Mouse (Mus musculus): ENCODE measurements at regions not wholly inside any gene's neighbourhood (a gene's known extent, or its start where the extent isn't known, plus 50 kb on each side); places are given as distances from the start of the nearest gene placed in this dataset.

GRCm38 (mm10) chr9:30313360-30313759 lies 113.5 kb upstream of the Snx19 start:
- 66% methylated on average over 1 of the region's 1 CpGs for WGBS
- intact Hi-C loops (cut with DNase I), result no loop called here
- Histone ChIP-seq H3K9ac (ENCODE audit: low read depth, low read length) (no peak overlapping the region), H3K27me3 (ENCODE audit: control insufficient read depth, insufficient read depth, low read length) (no peaks in the 10 kb centered on the region), H3K36me3 (ENCODE audit: control insufficient read depth, insufficient read depth, low read length) (no peaks in the 10 kb centered on the region), H3K4me3 (no peak overlapping the region), H3K79me2 (replicated peaks; ENCODE audit: control insufficient read depth, insufficient read depth, low read length) (no peaks in the 10 kb centered on the region), H3K27ac (no peak overlapping the region), H3K4me1 (ENCODE audit: control insufficient read depth, insufficient read depth, low read length) (no peaks in the 10 kb centered on the region)
- no peak for DNase-seq
- TF ChIP-seq POLR2A (IDR thresholded peaks at IDR 0.05; ENCODE audit: insufficient read depth, low read depth, low read length) (no peak), CTCF (IDR thresholded peaks at IDR 0.05) (no peak), EP300 (IDR thresholded peaks at IDR 0.05; ENCODE audit: insufficient read depth, low read depth, low read length) (no peak)

GRCm38 (mm10) chr9:30314355-30315171 lies 112.3 kb upstream of the Snx19 start:
- Histone ChIP-seq H3K27ac (no peak overlapping the region), H3K36me3 (ENCODE audit: control insufficient read depth, insufficient read depth, low read length) (no peaks in the 10 kb centered on the region), H3K4me3 (peak overlapping the region; percentile 8; the same call in 1 of the 2 replicates), H3K79me2 (replicated peaks; ENCODE audit: control insufficient read depth, insufficient read depth, low read length) (no peaks in the 10 kb centered on the region), H3K4me1 (ENCODE audit: control insufficient read depth, insufficient read depth, low read length) (no peaks in the 10 kb centered on the region), H3K9ac (ENCODE audit: low read depth, low read length) (no peak overlapping the region), H3K27me3 (ENCODE audit: control insufficient read depth, insufficient read depth, low read length) (no peaks in the 10 kb centered on the region)
- 38% methylated on average over 15 of the region's 15 CpGs for WGBS
- intact Hi-C loops (cut with DNase I), result loop anchor here (2.0 kb wide), 1 partner anchor 654 kb away; no protein-coding TSS in a partner anchor
- TF ChIP-seq EP300 (IDR thresholded peaks at IDR 0.05; ENCODE audit: insufficient read depth, low read depth, low read length), result no peak
- no peak for TF ChIP-seq CTCF (IDR thresholded peaks at IDR 0.05)
- no peak for TF ChIP-seq POLR2A (IDR thresholded peaks at IDR 0.05; ENCODE audit: insufficient read depth, low read depth, low read length)
- peak; percentile 39 for DNase-seq

- no peaks in the 10 kb centered on the region for H3K27me3 ChIP-seq (ENCODE audit: control insufficient read depth, insufficient read depth, low read length)
- no peak overlapping the region for H3K9ac ChIP-seq (ENCODE audit: low read depth, low read length)
- TF ChIP-seq POLR2A (IDR thresholded peaks at IDR 0.05; ENCODE audit: insufficient read depth, low read depth, low read length) (no peak), EP300 (IDR thresholded peaks at IDR 0.05; ENCODE audit: insufficient read depth, low read depth, low read length) (no peak), CTCF (IDR thresholded peaks at IDR 0.05) (peak; percentile 70)
- no peaks in the 10 kb centered on the region for H3K79me2 ChIP-seq (replicated peaks; ENCODE audit: control insufficient read depth, insufficient read depth, low read length)
- peak in 1 of 2 experiments; percentile 28 for DNase-seq
- intact Hi-C loops (cut with DNase I), result loop anchor here (2.0 kb wide), 1 partner anchor 654 kb away; no protein-coding TSS in a partner anchor
- 24% methylated on average over 6 of the region's 6 CpGs for WGBS
- no peak overlapping the region for H3K27ac ChIP-seq
- no peaks in the 10 kb centered on the region for H3K4me1 ChIP-seq (ENCODE audit: control insufficient read depth, insufficient read depth, low read length)
- H3K4me3 ChIP-seq, result peak overlapping the region; percentile 8; the same call in 1 of the 2 replicates
- no peaks in the 10 kb centered on the region for H3K36me3 ChIP-seq (ENCODE audit: control insufficient read depth, insufficient read depth, low read length)
Measured at GRCm38 (mm10) chr9:30315172-30315644, 111.7 kb upstream of the Snx19 start.

- H3K36me3 ChIP-seq (ENCODE audit: control insufficient read depth, insufficient read depth, low read length), result no peaks in the 10 kb centered on the region
- intact Hi-C loops (cut with DNase I), result no loop called here
- no peaks in the 10 kb centered on the region for H3K4me1 ChIP-seq (ENCODE audit: control insufficient read depth, insufficient read depth, low read length)
- no peak for DNase-seq
- no peaks in the 10 kb centered on the region for H3K27me3 ChIP-seq (ENCODE audit: control insufficient read depth, insufficient read depth, low read length)
- H3K79me2 ChIP-seq (replicated peaks; ENCODE audit: control insufficient read depth, insufficient read depth, low read length), result no peaks in the 10 kb centered on the region
- H3K4me3 ChIP-seq, result no peak overlapping the region
- WGBS, result 77% methylated on average over 2 of the region's 2 CpGs
- no peak overlapping the region for H3K9ac ChIP-seq (ENCODE audit: low read depth, low read length)
- H3K27ac ChIP-seq, result no peak overlapping the region
- TF ChIP-seq CTCF (IDR thresholded peaks at IDR 0.05) (no peak), POLR2A (IDR thresholded peaks at IDR 0.05; ENCODE audit: insufficient read depth, low read depth, low read length) (no peak), EP300 (IDR thresholded peaks at IDR 0.05; ENCODE audit: insufficient read depth, low read depth, low read length) (no peak)
Measured at GRCm38 (mm10) chr9:30344866-30345265, 82.0 kb upstream of the Snx19 start.

DNA sequence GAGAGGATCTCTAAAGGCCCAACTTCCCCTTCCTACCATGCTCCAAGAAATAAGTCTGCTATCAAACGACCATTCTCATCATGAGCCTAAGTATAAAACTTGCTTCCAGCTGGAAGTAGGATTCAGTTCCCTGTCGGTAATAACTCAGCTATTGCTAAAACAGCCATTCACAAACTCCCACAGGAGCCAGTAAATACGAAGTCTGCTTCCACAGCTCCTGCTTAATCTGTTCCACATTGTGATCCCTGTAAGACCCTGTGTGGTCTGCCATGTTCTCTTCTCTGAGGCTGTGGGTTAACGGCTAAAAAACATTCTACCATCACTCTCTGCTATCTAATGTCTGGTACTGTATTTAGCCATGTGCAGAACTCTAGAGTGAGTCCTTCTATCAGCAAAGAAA lies 72.9 kb upstream of the Snx19 start:
- TF ChIP-seq POLR2A (IDR thresholded peaks at IDR 0.05; ENCODE audit: insufficient read depth, low read depth, low read length) (no peak), CTCF (IDR thresholded peaks at IDR 0.05) (no peak), EP300 (IDR thresholded peaks at IDR 0.05; ENCODE audit: insufficient read depth, low read depth, low read length) (no peak)

GRCm38 (mm10) chr9:30355642-30356041 lies 71.3 kb upstream of the Snx19 start:
- intact Hi-C loops (cut with DNase I), result no loop called here
- WGBS, result 72% methylated on average over 2 of the region's 2 CpGs
- H3K36me3 ChIP-seq (ENCODE audit: control insufficient read depth, insufficient read depth, low read length), result no peaks in the 10 kb centered on the region
- H3K9ac ChIP-seq (ENCODE audit: low read depth, low read length), result no peak overlapping the region
- H3K27me3 ChIP-seq (ENCODE audit: control insufficient read depth, insufficient read depth, low read length), result no peaks in the 10 kb centered on the region
- no peak overlapping the region for H3K4me3 ChIP-seq
- TF ChIP-seq CTCF (IDR thresholded peaks at IDR 0.05) (no peak), POLR2A (IDR thresholded peaks at IDR 0.05; ENCODE audit: insufficient read depth, low read depth, low read length) (no peak), EP300 (IDR thresholded peaks at IDR 0.05; ENCODE audit: insufficient read depth, low read depth, low read length) (no peak)
- H3K4me1 ChIP-seq (ENCODE audit: control insufficient read depth, insufficient read depth, low read length), result no peaks in the 10 kb centered on the region
- no peak overlapping the region for H3K27ac ChIP-seq
- no peak for DNase-seq
- no peaks in the 10 kb centered on the region for H3K79me2 ChIP-seq (replicated peaks; ENCODE audit: control insufficient read depth, insufficient read depth, low read length)

More for the DNA sequence above, 72.9 kb upstream of the Snx19 start:
- Histone ChIP-seq H3K79me2 (replicated peaks; ENCODE audit: control insufficient read depth, insufficient read depth, low read length) (no peaks in the 10 kb centered on the region), H3K27ac (no peak overlapping the region), H3K36me3 (ENCODE audit: control insufficient read depth, insufficient read depth, low read length) (no peaks in the 10 kb centered on the region), H3K9ac (ENCODE audit: low read depth, low read length) (no peak overlapping the region), H3K4me3 (no peak overlapping the region), H3K4me1 (ENCODE audit: control insufficient read depth, insufficient read depth, low read length) (no peaks in the 10 kb centered on the region), H3K27me3 (ENCODE audit: control insufficient read depth, insufficient read depth, low read length) (no peaks in the 10 kb centered on the region)
- intact Hi-C loops (cut with DNase I), result no loop called here
- no peak for DNase-seq
- 75% methylated on average over 4 of the region's 4 CpGs for WGBS

All from heart, adult 2 months (tissue).